Mouse (Mus musculus) mesoderm, embryonic 11.5 days (tissue): ENCODE results near the gene Ubqln1.
A peak's percentile ranks its signal among the peaks of the same experiment; 100 is the strongest.

Experiments
- DNase-seq: peaks from one replicate; pipeline ENCODE4 v3.0.0-alpha.2; 2012; ENCODE audit warnings: low read depth, low spot score

Gene Ubqln1

GRCm38 (mm10) chr13:58215592-58216341 lies at the start of gene Ubqln1:
TSS of gene Ubqln1 (minus strand) at chr13:58215653.
- DNase-seq, result peak; percentile 86

- DNase-seq, result no peak
Observed at GRCm38 (mm10) chr13:58263546-58263945, 48.1 kb upstream of the Ubqln1 start.

DNA sequence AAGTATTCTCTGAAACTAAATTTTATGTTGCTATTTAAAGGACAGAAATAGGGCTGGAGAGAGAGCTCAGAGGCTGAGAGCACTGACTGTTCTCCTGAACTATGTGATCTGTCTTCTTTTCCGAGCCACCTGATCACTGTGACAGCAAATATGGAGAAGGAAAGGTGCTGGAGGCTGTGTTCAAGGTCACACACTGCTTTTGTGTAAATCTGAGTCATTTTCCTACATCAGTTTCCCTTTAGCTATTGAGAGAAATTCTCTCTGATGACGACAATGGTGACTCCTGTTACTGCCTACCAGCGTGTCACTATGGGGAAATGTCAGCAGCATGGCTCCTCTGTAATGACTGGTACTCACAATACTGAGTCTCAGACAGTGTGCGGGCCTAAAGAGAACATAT lies 46.2 kb upstream of the Ubqln1 start:
- no peak for DNase-seq

- no peak for DNase-seq
Observed at GRCm38 (mm10) chr13:58253268-58253667, 37.8 kb upstream of the Ubqln1 start.

- DNase-seq, result no peak
Observed at GRCm38 (mm10) chr13:58248957-58249356, 33.5 kb upstream of the Ubqln1 start.

GRCm38 (mm10) chr13:58236536-58236935 lies 21.1 kb upstream of the Ubqln1 start:
- no peak for DNase-seq

GRCm38 (mm10) chr13:58232611-58233010 lies 17.2 kb upstream of the Ubqln1 start:
- peak; percentile 7 for DNase-seq

DNA sequence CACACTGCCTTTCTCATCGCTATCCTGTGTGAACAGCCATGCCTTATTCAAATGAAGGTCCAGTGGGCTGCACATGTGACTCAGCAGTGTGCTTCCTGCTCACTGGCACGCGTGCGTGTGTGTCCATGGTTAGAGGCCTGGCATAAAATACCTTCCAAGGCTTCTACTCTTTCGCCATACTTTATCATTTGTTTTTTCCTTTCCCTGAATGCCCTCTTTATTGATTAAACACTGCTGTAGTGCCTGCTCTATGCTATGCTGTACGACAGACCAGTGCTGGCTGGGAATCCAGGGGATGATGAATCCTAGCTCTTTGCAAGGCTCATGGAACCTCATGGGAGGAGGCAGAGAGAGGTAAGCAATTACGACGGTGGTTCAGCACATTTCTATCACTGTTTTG lies 16.6 kb upstream of the Ubqln1 start:
- DNase-seq, result no peak

DNA sequence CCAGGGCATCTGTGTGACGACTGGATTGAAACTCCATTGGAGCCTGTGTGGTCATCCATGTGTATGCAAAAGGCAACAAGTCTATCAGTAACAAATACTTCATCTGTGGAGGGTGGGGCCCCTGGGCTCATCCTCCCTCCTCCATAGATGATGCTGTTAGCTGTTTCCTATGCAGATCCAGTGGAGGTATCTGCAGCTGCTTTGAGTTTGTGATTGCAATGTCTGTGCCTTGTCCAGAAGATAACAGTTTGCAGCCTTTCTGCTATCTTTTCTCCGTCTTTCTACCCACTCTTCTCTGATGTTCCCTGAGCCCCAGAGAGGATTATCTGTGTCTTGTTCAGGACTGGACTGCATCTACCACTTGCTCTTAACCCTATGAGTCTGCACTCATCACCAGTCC lies 13.2 kb upstream of the Ubqln1 start:
- DNase-seq, result no peak

DNA sequence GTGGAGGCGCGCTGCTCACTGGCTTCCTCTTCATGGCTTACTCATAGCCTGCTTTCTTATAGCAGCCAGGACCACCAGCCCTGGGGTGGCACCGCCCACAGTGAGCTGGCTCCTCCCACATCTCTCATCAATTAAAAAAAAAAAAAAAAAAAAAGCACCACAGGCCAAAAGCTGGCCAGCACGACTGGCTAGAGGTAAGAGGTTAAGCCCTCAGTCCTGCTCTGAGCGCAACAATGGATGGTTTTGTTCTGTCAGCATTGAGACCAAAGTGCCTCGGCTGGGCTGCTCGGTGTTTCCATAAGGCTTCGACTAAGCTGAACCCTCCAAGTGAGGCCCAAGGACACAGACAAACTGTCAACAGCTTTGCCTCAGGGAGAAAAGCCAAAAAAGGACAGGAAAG lies 10.2 kb upstream of the Ubqln1 start:
- no peak for DNase-seq

- DNase-seq, result no peak
Observed at GRCm38 (mm10) chr13:58220206-58220605, 4.8 kb upstream of the Ubqln1 start.

DNA sequence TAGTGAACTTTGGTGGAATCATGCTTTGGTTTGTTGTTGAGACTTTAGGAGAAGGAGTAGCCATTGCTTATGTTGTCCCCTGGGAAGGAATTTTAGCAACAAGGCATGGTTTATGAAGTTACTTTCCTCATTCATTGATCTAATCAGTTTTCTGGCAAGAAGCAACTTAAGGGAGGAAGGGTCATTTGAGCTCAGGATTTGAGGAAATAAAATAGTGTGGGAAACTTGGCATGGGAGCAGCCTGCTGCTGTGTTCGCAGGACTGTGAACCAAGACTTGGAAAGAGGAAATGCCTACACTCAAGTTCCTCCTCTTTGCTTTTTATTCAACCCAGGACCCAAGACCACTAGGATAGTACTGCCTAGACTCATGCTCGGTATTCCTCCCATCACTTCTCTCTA lies 2.1 kb upstream of the Ubqln1 start:
- no peak for DNase-seq

DNA sequence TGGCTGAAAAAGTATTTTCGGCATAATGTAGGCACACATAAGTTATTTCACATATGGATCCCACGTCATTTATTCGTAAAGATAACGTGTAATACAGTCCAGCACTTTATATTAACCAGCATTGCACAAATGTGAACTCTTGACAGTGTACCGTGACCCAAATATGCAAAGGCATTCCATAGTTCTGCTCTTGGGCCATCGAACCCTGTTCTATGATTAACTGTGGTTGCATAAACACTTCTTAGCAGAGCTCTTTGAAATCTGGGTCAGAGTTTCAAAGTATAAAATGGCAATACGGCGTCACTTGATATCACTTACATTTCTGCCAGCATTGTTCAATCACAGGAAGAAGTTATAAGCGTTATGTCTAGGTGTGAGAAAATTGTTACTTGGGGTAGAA lies 942 bp upstream of the Ubqln1 start:
- no peak for DNase-seq

- peak; percentile 9 for DNase-seq
Observed at GRCm38 (mm10) chr13:58215253-58215591, 231 bp downstream of the Ubqln1 start.

GRCm38 (mm10) chr13:58214346-58215252 lies 854 bp downstream of the Ubqln1 start:
- peak; percentile 25 for DNase-seq

DNA sequence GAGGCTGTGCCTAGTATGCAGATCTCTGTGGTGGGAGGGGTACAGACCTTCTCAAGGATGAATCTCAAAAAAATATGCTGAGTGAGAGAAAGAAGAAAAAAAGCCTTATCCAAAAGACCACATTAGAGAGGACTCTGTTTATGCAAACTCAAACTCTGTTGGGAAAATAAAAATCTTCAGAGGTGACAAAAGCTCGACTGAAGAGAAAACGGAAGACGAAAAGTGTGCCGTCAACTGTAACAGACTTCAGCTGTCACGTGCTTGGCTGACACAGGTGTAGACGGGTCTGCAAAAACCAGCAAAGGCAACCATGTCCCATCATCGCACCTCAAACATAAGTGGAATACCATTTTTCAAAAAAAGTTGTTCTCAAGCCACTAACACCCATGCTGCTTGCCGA lies 1.7 kb downstream of the Ubqln1 start:
- no peak for DNase-seq

GRCm38 (mm10) chr13:58212530-58212929 lies 2.9 kb downstream of the Ubqln1 start:
- no peak for DNase-seq

GRCm38 (mm10) chr13:58210441-58210840 lies 5.0 kb downstream of the Ubqln1 start:
- no peak for DNase-seq

- no peak for DNase-seq
Observed at GRCm38 (mm10) chr13:58206084-58206483, 9.4 kb downstream of the Ubqln1 start.

- DNase-seq, result no peak
Observed at GRCm38 (mm10) chr13:58204986-58205385, 10.5 kb downstream of the Ubqln1 start.

DNA sequence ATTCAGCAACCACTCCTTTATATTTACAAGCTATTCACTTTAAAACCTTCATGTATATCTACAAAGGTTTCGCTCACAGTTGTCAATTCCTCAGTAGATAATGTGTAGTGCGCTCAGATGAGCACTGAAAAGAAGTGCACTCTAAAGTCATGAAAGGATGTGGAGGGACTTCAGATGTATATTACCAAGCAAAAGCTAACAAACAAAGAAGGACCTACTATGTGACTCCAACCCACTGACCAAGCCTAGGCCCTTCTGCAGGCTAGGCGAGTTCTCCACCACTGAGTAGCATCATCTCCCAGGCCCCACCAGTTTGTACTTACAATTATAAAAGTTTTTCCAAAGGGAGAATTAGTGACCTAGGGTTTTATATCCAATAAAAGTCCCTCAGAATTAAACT lies 11.3 kb downstream of the Ubqln1 start:
- DNase-seq, result no peak

GRCm38 (mm10) chr13:58202903-58203302 lies 12.6 kb downstream of the Ubqln1 start:
- no peak for DNase-seq

- DNase-seq, result no peak
Observed at GRCm38 (mm10) chr13:58201908-58202307, 13.5 kb downstream of the Ubqln1 start.
